ENCODE assay signal across 22 mouse cellular contexts in genomic region chr15:50401386-50401785, GRCm38 (mm10).
DNase-seq lines count a peak whose midpoint lies in the region; TF ChIP-seq lines count a peak whose summit lies in the region.
"Had no signal": no experiment of that assay in that cellular context is flagged by ENCODE, and none has a peak within 500 bp of the region (broad histone marks: within the 10 kb centered on the region; RNA-seq: fewer than 3 reads in every experiment).

No protein-coding gene starts in this region.

- intact Hi-C loops in gastrocnemius, postnatal 36 days (cut with DNase I): no loop called here

- no peaks in the 10 kb centered on the region for H3K79me2 ChIP-seq in myocyte (ENCODE audit: control insufficient read depth, insufficient read depth)

- TF ChIP-seq POLR2A in myocyte (IDR thresholded peaks at IDR 0.05; ENCODE audit: insufficient read length, low read depth): no peak

- H3K4me3 ChIP-seq in myocyte: no peak overlapping the region
- H3K4me3 ChIP-seq: embryonic facial prominence, embryonic 10.5 days; embryonic facial prominence, embryonic 13.5 days; erythroblast, embryonic 14.5 days; forebrain, embryonic 13.5 days; hindbrain, embryonic 10.5 days; hindbrain, embryonic 13.5 days had no signal

- no peak overlapping the region for H3ac ChIP-seq in myocyte (ENCODE audit: control insufficient read depth, insufficient read length)

- no peaks in the 10 kb centered on the region for H3K36me3 ChIP-seq in myocyte (ENCODE audit: control insufficient read depth, insufficient read depth)
- H3K36me3 ChIP-seq: embryonic facial prominence, embryonic 10.5 days; embryonic facial prominence, embryonic 13.5 days; hindbrain, embryonic 10.5 days; hindbrain, embryonic 13.5 days had no signal

- DNase-seq in 3134 (ENCODE audit: extremely low read depth, insufficient read length, low spot score): peak; percentile 32
- peak; percentile 86 for DNase-seq in 3T3-L1 (ENCODE audit: low read depth, low spot score)
- DNase-seq in NIH3T3 (ENCODE audit: low read depth): peak; percentile 80
- no peak for DNase-seq in gastrocnemius, postnatal 36 days
- no peak for DNase-seq in right cerebral cortex, postnatal 4 days
- DNase-seq: adrenal gland, postnatal 10 days; adrenal gland, postnatal 36 days; cerebellum, adult 11 months; cerebellum, adult 2 months; cerebellum, adult 9-11 months; cerebellum, postnatal 36 days; embryo, embryonic 11 days; gastrocnemius, postnatal 25 days; kidney, adult 18-20 months had no signal

- H3K27me3 ChIP-seq in myocyte (ENCODE audit: control insufficient read depth, insufficient read depth, insufficient read length): no peaks in the 10 kb centered on the region
- H3K27me3 ChIP-seq: embryonic facial prominence, embryonic 13.5 days; forebrain, embryonic 13.5 days; hindbrain, embryonic 13.5 days had no signal

- H3K4me2 ChIP-seq in myocyte (ENCODE audit: low read depth): no peak overlapping the region
- H3K4me2 ChIP-seq: embryonic facial prominence, embryonic 13.5 days; forebrain, embryonic 13.5 days; heart, embryonic 11.5 days; hindbrain, embryonic 13.5 days had no signal

TF ChIP-seq in myocyte, 11 proteins besides CTCF, POLR2A, EP300 and RAD21:
- TF ChIP-seq POLR2AphosphoS2 (IDR thresholded peaks at IDR 0.05; ENCODE audit: insufficient read length, low read depth) (no peak), CEBPB (IDR thresholded peaks at IDR 0.05; ENCODE audit: insufficient read depth, poor library complexity, severe bottlenecking) (0 out of 2 replicates have a peak, but pooled peaks have one; percentile 24)

Comparison
In these comparisons a context has a peak if more than half of its experiments do, and no peak if none do; other contexts are left out.
1. DNase-seq: peak in 3134 (single experiment), 3T3-L1 (single experiment) and NIH3T3 (single experiment); none in gastrocnemius, postnatal 36 days (0 of 2) and right cerebral cortex, postnatal 4 days (single experiment).